Mouse (Mus musculus): ENCODE results near the gene Prmt3.
A peak's percentile ranks its signal among the peaks of the same experiment; 100 is the strongest.

Prmt3 gene

DNA sequence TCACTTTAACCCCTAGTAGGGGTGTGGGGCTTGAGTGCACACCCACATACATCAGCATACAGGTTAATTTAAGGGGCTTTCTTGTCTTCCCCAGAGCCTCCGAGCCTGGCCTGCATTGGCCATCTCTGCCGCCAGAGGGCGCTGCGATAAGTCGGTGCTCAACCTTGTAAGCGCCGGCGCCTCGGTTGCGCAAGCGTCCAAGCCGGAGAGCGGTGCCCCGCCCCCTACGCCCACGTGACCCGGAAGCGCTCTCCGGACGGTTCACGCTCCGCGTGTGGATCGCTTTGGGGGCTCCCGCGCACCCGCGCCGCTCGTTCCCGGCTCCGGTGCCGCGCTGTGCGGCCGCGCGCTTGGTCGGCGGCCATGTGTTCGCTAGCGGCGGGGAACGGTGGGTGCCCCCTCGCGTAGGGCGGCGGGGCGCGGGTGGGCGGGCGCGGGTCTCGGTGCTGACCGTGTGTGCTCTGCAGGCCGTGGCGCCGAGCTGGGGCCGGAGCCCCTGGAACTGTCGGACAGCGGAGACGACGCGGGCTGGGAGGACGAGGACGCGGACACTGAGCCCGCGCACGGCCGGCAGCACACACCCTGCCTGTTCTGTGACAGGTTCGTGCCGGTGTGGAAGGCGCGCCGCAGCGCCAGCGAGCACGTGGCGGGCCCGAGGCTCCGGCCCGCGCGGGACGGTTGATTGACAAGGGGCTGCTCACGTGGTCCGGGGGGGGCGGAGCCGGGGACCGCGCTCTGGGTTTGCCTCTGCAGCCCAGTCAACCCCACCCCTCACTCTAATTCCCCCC is at the start of gene Prmt3:
Prmt3 (plus strand) TSS at position 233 of the 788 bp plus-strand sequence.
- DNase-seq: peak; percentile 97 to 98

DNA sequence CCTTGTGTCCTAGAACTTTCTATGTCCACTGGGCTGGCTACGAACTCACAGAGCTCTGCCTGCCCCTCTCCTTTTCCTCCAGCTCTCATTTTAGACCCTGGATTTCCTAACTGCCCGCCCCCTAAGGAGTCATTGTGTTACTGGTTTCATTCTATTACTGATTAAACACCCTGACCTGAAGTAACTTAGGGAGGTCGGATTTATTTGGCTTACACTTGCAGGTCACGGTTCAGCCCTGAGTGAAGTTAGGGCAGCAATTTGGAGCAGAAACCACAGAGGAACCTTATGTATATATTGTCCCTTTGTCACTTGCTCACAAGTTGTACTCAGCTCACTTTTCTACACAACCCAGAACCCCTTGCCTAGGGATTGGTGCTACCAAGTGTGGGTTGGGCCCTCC is 43.8 kb upstream of the Prmt3 start:
- no peak for DNase-seq

DNA sequence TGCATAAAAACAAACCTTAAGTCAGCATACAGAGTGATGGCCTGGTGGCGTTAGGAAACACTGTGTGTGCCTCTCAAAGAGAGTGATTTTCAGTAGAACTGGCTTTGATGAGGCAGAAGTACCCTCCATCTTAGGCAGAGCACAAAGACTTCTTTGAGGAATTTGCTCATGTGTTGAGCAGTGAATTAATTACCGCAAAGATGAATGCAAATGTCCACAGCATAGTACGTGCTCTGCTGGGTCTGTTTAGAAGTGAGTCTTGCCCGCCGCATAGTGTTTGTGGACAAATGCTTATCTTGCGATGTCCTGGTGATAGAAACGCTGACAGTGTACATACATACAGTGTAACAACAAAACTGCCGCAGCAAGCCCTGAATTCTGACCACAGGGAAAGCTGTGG is 38.7 kb upstream of the Prmt3 start:
- DNase-seq: no peak

DNA sequence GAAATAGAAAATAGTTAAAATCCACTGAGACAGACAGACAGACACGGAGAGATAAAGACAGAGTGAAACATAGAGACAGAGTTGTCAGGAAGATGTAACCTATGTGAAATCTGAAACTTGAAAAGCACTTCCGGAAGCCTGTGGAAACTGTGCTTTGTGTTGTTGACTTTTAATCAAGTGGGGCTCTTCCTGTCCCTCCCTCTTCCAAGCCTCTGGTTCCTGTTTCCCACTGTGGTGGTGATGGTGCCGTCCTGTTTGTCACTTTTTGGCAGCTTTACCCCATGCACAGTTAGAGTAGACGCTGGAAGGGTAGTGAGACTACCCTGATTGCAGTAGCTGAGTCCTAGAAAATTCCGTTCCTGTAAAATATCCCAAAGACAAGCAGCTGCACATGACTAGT is 36.7 kb upstream of the Prmt3 start:
- DNase-seq: no peak

- DNase-seq: no peak
These were observed 36.2 kb upstream of the Prmt3 start for GRCm38 (mm10) chr7:49741923-49742322.

GRCm38 (mm10) chr7:49751148-49751547 is 27.0 kb upstream of the Prmt3 start:
- DNase-seq: peak in 1 of 2 experiments; percentile 46

- DNase-seq: peak in 1 of 2 experiments; percentile 52
These were observed 25.2 kb upstream of the Prmt3 start for GRCm38 (mm10) chr7:49752730-49753506.

DNA sequence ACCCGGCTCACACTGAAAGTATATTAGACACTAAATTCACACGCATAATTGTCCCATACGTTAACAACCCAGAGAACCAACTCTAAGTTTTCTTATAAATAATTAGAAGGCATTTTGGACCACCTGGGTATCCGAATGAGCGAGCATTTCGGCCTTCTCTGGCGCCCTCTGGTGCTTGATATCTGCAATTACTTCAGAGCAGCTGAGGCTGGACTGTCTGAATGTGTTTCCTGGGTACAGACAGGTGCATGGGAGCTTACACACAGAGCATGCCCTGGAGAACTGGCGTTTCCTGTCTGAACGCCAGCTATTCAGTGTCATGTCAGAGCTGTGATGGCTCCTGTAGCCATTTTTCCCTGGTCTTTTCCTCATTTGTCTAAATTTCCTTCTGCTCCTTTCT is 23.4 kb upstream of the Prmt3 start:
- DNase-seq: peak; percentile 29 to 72

DNA sequence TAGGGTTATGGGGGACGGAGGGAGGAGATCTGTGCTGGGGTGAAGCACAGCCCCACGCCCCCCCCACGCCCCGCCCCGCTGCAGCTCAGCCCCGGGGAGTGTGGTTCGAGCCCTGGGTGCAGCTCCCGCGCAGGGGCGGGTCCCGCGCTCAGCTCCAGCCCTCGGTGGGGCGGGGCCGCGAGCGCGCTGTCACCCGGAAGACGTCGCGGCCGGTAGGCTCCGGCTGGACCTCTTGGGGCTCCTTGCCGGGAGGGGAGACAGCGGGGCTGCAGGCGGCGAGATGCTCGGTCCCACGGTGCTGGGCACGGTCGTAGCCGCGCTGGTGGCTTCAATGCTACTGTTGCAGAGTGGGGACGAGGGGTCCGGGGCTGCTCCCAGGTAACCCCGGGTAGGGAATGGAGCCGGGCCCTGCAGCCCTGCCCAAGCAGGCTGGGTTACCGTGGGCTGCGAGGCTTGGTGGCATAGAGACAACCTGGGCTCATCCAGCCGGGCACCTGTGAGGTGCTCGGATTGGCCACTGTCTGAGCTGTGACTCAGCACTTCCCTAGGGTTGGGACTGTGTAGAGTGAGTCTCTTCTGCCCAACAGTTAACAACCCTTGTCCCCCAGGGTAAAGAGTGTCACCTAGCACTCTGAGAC is 19.1 kb upstream of the Prmt3 start, which contains the start of gene Htatip2:
Htatip2 (plus strand) TSS at position 182 of the 638 bp plus-strand sequence.
- DNase-seq: peak; percentile 69 to 71

DNA sequence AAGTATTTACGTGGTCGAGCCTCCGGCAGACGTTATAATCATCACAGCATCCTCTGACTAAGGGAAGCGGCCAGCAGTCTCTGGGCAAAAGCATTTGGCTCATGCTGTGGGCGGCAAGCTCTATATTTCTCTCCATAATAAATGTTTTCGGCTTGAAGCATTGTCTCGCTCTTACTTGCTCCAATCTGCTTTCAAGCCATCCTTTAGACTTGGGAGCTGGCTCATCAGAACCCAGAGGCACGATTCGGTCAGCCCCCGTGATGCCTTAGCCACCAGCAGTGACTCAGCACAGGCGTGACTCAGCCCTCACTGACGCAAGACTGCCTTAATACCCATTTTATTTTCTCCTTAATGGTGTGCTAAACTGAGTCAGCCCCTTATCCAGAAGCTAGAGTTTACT is 15.5 kb upstream of the Prmt3 start:
- no peak for DNase-seq

GRCm38 (mm10) chr7:49764011-49764716 is 14.0 kb upstream of the Prmt3 start:
- DNase-seq: no peak

DNA sequence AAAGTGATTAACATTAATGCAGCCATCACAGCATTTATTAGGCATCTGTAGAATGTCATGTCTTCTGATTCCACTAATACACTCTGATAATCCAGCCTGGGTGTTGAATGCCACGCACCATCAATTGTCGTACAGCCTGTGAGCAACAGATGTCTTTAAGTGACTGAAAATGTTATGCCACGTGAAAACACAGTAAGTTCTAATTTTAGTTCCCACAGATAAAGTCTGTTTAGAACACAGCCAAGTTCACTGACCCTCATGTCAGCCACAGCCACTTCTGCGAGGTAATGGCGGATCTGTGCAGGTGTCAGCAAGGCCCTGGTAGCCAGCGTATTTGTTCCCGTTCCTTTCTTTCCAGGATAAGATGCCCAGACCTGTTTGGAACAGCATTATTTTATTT is 12.0 kb upstream of the Prmt3 start:
- no peak for DNase-seq

- no peak for DNase-seq
These were observed 9.6 kb upstream of the Prmt3 start for GRCm38 (mm10) chr7:49768509-49768908.

GRCm38 (mm10) chr7:49774396-49774795 is 3.8 kb upstream of the Prmt3 start:
- DNase-seq: no peak

DNA sequence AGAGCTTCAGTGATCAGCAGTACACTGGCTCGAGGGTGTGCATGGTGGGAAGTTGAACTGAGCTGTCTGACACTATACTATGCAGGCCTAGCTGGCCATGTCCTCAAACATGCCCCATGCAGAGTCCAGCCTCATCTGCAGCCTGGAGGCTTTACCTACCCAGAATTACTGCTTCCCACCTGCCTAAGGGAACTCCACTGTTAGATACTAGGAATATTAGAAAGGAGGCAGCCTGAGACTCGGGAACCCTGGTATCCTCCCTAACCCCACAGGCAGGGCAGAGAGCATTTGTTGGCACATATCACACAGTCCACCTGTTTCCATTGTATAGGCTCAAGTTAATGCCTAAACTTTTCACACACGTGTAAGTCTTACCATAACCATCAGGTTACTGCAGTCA is 561 bp upstream of the Prmt3 start:
- no peak for DNase-seq

GRCm38 (mm10) chr7:49778904-49779615 is 914 bp downstream of the Prmt3 start:
- no peak for DNase-seq

DNA sequence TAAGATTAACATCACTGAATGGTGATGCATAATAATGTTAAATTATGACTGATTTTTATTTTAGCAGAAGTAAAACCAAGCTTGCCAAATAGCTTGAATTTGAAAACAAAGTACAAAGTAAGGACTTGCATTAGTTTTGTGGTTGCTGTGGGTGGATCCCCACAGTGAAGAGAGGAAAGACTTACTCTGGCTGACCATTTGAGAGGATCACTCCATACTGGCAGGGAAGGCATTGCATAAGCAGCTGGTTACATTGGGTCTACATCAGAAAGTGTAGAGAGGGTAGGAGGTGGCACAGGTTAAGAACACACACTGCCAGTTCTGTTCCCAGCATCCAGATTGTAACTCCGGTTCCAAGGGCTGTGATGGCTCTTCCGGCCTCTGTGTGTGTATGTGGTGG is 4.9 kb downstream of the Prmt3 start:
- DNase-seq: no peak

DNA sequence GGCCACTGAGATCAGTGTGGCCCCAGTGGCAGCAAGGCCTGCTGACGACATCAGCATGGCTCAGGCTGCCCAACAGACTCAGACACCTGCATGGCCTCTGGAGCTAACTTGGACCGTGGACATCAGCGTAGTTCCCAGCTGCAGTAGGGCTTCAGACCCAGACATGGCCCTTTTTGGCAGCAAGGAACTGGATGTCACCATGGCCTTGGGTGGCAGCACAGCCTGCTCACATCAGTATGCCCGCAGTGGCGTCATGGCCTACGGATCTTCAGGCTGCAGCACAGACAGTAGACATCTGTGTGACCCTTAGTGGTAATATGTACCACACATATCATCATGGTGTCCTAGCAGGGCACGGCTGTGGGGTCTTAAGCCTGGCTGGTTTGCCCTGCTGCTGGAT is 7.0 kb downstream of the Prmt3 start:
- no peak for DNase-seq

- DNase-seq: peak; percentile 51 to 62
These were observed 8.7 kb downstream of the Prmt3 start for GRCm38 (mm10) chr7:49786618-49787382.

DNA sequence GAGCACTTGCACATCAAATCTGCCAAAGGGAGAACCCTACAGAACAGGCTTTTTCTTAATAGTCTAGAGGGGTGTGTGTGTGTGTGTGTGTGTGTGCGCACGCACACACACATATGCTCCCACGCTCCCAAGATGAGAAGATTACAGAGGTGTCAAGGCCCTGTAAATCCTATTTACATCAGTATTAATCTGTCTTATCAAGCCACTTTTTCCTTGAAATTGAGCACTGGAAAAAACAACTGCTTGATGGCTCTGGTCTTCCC is 9.2 kb downstream of the Prmt3 start:
- no peak for DNase-seq

DNA sequence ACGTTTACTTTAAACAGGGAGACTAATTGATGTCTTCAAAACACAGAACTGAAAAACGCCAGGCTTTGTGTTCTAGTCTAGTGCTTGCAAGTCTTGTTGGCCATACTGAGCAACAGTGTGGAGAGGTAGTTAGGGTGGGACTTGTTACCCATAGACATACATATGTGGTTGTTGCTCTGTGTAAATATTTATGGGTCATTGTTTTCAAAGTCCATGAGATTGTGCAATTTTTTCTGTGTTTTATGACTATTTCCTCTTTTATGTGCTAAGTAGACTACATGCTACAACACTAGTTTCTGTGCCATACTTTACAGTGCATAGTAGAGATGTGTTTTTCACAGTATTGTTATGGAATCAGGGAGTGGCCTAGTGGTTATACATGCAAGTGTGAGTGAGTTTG is 16.2 kb downstream of the Prmt3 start:
- DNase-seq: no peak

DNA sequence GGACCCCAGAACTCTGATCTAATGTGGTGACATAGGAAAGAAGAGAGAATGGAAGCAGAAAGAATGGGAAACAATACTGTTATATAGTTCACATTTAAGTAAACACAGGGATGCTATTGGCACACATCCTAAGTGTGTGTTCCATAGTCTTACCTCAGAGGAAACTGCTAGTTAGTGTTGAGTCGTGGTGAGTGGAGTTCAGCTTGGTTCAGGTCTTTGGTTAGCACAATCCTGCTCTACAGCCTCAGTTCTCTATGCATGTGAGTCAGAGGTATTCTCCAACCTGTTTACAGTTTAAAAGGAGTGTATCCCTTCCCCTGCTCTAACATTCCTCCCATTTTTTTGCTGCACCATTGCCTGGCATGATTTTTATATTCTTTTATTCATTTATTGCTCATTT is 19.0 kb downstream of the Prmt3 start:
- no peak for DNase-seq
